Mouse (Mus musculus) G1E (cell line): ENCODE results near the gene Map3k12. TPM values are rescaled to one million over a fixed set of nuclear protein-coding genes. Genes with fewer than 3 reads are reported as not detected.

Experiments used
- ATAC-seq: 2 replicates; pipeline ENCODE4 v1.8.0; 2016; ENCODE audit warnings: mild to moderate bottlenecking; ENCODE audit not compliant: insufficient number of reproducible peaks, poor library complexity, low FRiP score, severe bottlenecking; ENCODE audit errors: extremely low read depth
- DNase-seq: peaks from one replicate; pipeline ENCODE4 v3.0.0; 2012; ENCODE audit warnings: low spot score
- H3K27me3 ChIP-seq: 2 replicates; pipeline ENCODE4 v1.6.1; 2012; ENCODE audit warnings: mild to moderate bottlenecking, low read length, inconsistent platforms; ENCODE audit not compliant: insufficient read depth
- H3K36me3 ChIP-seq: replicated peaks from 2 replicates; pipeline ENCODE3; 2012; ENCODE audit warnings: mild to moderate bottlenecking, inconsistent platforms
- H3K4me1 ChIP-seq: 2 replicates; pipeline ENCODE4 v1.6.1; 2012; ENCODE audit warnings: low read depth, low read length, inconsistent platforms, mixed read lengths; ENCODE audit not compliant: insufficient read depth
- H3K4me3 ChIP-seq: 2 replicates; pipeline ENCODE4 v1.5.1; 2012; ENCODE audit warnings: low read depth, mild to moderate bottlenecking, inconsistent platforms, low read length, moderate library complexity, mixed read lengths
- H3K9me3 ChIP-seq: replicated peaks from 2 replicates; pipeline ENCODE4 v1.6.1; 2012; ENCODE audit warnings: inconsistent platforms
- CTCF ChIP-seq: IDR thresholded peaks from 2 replicates; pipeline ENCODE4 v1.5.1; 2012; ENCODE audit warnings: low read depth, low read length, inconsistent platforms, mixed read lengths
- GATA1 ChIP-seq: IDR thresholded peaks from 2 replicates; pipeline ENCODE4 v1.6.1; 2012; ENCODE audit warnings: borderline replicate concordance, low read length, inconsistent platforms, mixed read lengths
- GATA2 ChIP-seq: IDR thresholded peaks from 2 replicates; pipeline ENCODE4 v1.6.1; 2012; ENCODE audit warnings: low read depth, low read length, inconsistent platforms, borderline replicate concordance
- POLR2AphosphoS5 ChIP-seq: IDR thresholded peaks from 2 replicates; pipeline ENCODE4 v1.6.1; 2012; ENCODE audit warnings: low read depth, low read length, inconsistent platforms; ENCODE audit not compliant: insufficient replicate concordance
- TAL1 ChIP-seq: conservative IDR thresholded peaks from 2 replicates; pipeline ENCODE4 v1.6.1; 2012; ENCODE audit warnings: low read depth, low read length, inconsistent platforms, mixed read lengths
- polyA plus RNA-seq: library from polyadenylated mRNA; stranded (reverse); fragments of >175 nt; gene quantifications from 2 replicates; pipeline ENCODE4 v1.2.3, GENCODE M21; 2012
- total RNA-seq, 2 experiments: library from RNA; stranded (forward) in 1 of 2; stranded (reverse) in 1 of 2; fragments of 200-1000 nt in 1 of 2; fragments of >200 nt in 1 of 2; fragmentation: Nextera tagmentation in 1 of 2; gene quantifications; 2 replicates each; pipeline ENCODE4 v1.2.3; 2014 to 2017

The Map3k12 gene
- total and polyA plus RNA-seq, 3 experiments: 0.60 to 1.9 (median 0.75) TPM

- ATAC-seq (no peak), DNase-seq (no peak)
- peaks cover 43% of the 10 kb centered on the region for H3K4me1 ChIP-seq
- TF ChIP-seq CTCF (no peak), GATA1 (no peak), TAL1 (no peak), POLR2AphosphoS5 (no peak), GATA2 (no peak)
- H3K27me3 ChIP-seq: peaks cover under 1% of the 10 kb centered on the region; the same call in 1 of the 2 replicates
- no peaks in the 10 kb centered on the region for H3K9me3 ChIP-seq
- peaks cover 66% of the 10 kb centered on the region for H3K36me3 ChIP-seq
- no peak overlapping the region for H3K4me3 ChIP-seq
These were observed 4.6 kb upstream of the Map3k12 start for GRCm38 (mm10) chr15:102521480-102521879.

- DNase-seq: no peak
- H3K4me1 ChIP-seq: peaks cover 53% of the 10 kb centered on the region
- TF ChIP-seq GATA2 (no peak), TAL1 (no peak), GATA1 (no peak), CTCF (no peak), POLR2AphosphoS5 (no peak)
- H3K9me3 ChIP-seq: no peaks in the 10 kb centered on the region
- peak overlapping the region; percentile 33; the same call in 1 of the 2 replicates for H3K4me3 ChIP-seq
- peaks cover 11% of the 10 kb centered on the region for H3K27me3 ChIP-seq
- H3K36me3 ChIP-seq: peaks cover 56% of the 10 kb centered on the region
- no peak for ATAC-seq
These were observed 3.6 kb upstream of the Map3k12 start for GRCm38 (mm10) chr15:102520416-102520815.

- Histone ChIP-seq H3K4me3 (peak overlapping the region; percentile 79), H3K4me1 (peaks cover 53% of the 10 kb centered on the region), H3K27me3 (peaks cover 12% of the 10 kb centered on the region), H3K9me3 (no peaks in the 10 kb centered on the region), H3K36me3 (peaks cover 46% of the 10 kb centered on the region)
- DNase-seq: no peak
- TF ChIP-seq TAL1: no peak
- no peak for TF ChIP-seq CTCF
- TF ChIP-seq GATA2: no peak
- no peak for TF ChIP-seq GATA1
- TF ChIP-seq POLR2AphosphoS5: no peak
- no peak for ATAC-seq
These were observed 2.6 kb upstream of the Map3k12 start for GRCm38 (mm10) chr15:102519211-102520141.

GRCm38 (mm10) chr15:102518859-102519201, 2.0 kb upstream of the Map3k12 start:
- peaks cover 12% of the 10 kb centered on the region for H3K27me3 ChIP-seq
- peak overlapping the region; percentile 79 for H3K4me3 ChIP-seq
- DNase-seq: no peak
- no peaks in the 10 kb centered on the region for H3K9me3 ChIP-seq
- H3K4me1 ChIP-seq: peaks cover 53% of the 10 kb centered on the region
- peaks cover 40% of the 10 kb centered on the region for H3K36me3 ChIP-seq
- TF ChIP-seq GATA1: no peak
- TF ChIP-seq GATA2: no peak
- no peak for TF ChIP-seq CTCF
- TF ChIP-seq TAL1: no peak
- TF ChIP-seq POLR2AphosphoS5: no peak
- ATAC-seq: no peak

GRCm38 (mm10) chr15:102517976-102518858, 1.4 kb upstream of the Map3k12 start, which contains the start of gene Tarbp2:
Gene Tarbp2, plus strand, starts transcription at chr15:102518192.
- Histone ChIP-seq H3K4me1 (peaks cover 53% of the 10 kb centered on the region), H3K27me3 (peaks cover 12% of the 10 kb centered on the region), H3K9me3 (no peaks in the 10 kb centered on the region), H3K36me3 (peaks cover 35% of the 10 kb centered on the region), H3K4me3 (peak within 1 kb of the TSS; percentile 79)
- TF ChIP-seq GATA1 (no peak), TAL1 (no peak), POLR2AphosphoS5 (no peak), GATA2 (no peak), CTCF (no peak)
- DNase-seq (peak; percentile 93), ATAC-seq (peak; percentile 88)

GRCm38 (mm10) chr15:102517631-102517975, 739 bp upstream of the Map3k12 start:
- TF ChIP-seq POLR2AphosphoS5: no peak
- no peak for TF ChIP-seq GATA1
- no peak for TF ChIP-seq GATA2
- TF ChIP-seq TAL1: no peak
- TF ChIP-seq CTCF: no peak
- H3K4me1 ChIP-seq: peaks cover 53% of the 10 kb centered on the region
- DNase-seq: no peak
- peaks cover 12% of the 10 kb centered on the region for H3K27me3 ChIP-seq
- ATAC-seq: no peak
- H3K4me3 ChIP-seq: peak overlapping the region; percentile 79
- H3K9me3 ChIP-seq: no peaks in the 10 kb centered on the region
- peaks cover 30% of the 10 kb centered on the region for H3K36me3 ChIP-seq
